Mouse (Mus musculus): ENCODE measurements around the gene Os9. TPM values are rescaled to one million over a fixed set of nuclear protein-coding genes. Genes with fewer than 3 reads are reported as not detected.

The Os9 gene
- total and polyA plus RNA-seq, 3 experiments: 42.4 to 60.4 TPM; not detected in 1

GRCm38 (mm10) chr10:127129431-127129830 is 8.5 kb upstream of the Os9 start:
- DNase-seq (ENCODE audit: low read depth, low spot score): peak; percentile 69
- H3K27ac ChIP-seq (ENCODE audit: control insufficient read depth, low read depth, low read length): no peak overlapping the region
- H3K79me2 ChIP-seq (ENCODE audit: control insufficient read depth, insufficient read depth, low read length, poor library complexity): no peaks in the 10 kb centered on the region; the same call in 1 of the 2 replicates
- TF ChIP-seq ETS1 (IDR thresholded peaks at IDR 0.05; ENCODE audit: low read depth, low read length): no peak
- no peak for TF ChIP-seq KAT2A (conservative IDR thresholded peaks at IDR 0.05; ENCODE audit: low read depth, low read length)
- peak; percentile 81; the same call in 1 of the 2 replicates for TF ChIP-seq MAFK (IDR thresholded peaks at IDR 0.05; ENCODE audit: borderline replicate concordance, low read depth, low read length)
- no peak overlapping the region for H3K9ac ChIP-seq (ENCODE audit: control insufficient read depth, low read depth, low read length, poor library complexity, severe bottlenecking)
- H3K4me3 ChIP-seq (ENCODE audit: control insufficient read depth in 1 of 2, insufficient read depth in 1 of 2, low read depth in 2 of 2, low read length in 2 of 2): no peak overlapping the region
- H3K9me3 ChIP-seq (replicated peaks; ENCODE audit: insufficient read depth, low read length): no peaks in the 10 kb centered on the region
- H3K4me1 ChIP-seq (ENCODE audit: control insufficient read depth in 1 of 2, insufficient read depth in 2 of 2, low read length in 2 of 2): peaks cover 7 to 34% of the 10 kb centered on the region in 2 experiments
- peaks cover 0 to 32% of the 10 kb centered on the region in 2 experiments; a peak in 2 of 4 replicates for H3K36me3 ChIP-seq (ENCODE audit: control insufficient read depth in 1 of 2, insufficient read depth in 2 of 2, low read length in 2 of 2)
- H3K27me3 ChIP-seq (ENCODE audit: control insufficient read depth in 1 of 2, insufficient read depth in 2 of 2, low read length in 2 of 2): no peaks in the 10 kb centered on the region

GRCm38 (mm10) chr10:127127711-127128279 is 6.9 kb upstream of the Os9 start:
- Histone ChIP-seq H3K27ac (ENCODE audit: control insufficient read depth, low read depth, low read length) (peak overlapping the region; percentile 93), H3K9me3 (replicated peaks; ENCODE audit: insufficient read depth, low read length) (no peaks in the 10 kb centered on the region), H3K36me3 (ENCODE audit: control insufficient read depth in 1 of 2, insufficient read depth in 2 of 2, low read length in 2 of 2) (peaks cover 0 to 32% of the 10 kb centered on the region in 2 experiments; a peak in 2 of 4 replicates), H3K4me3 (ENCODE audit: control insufficient read depth in 1 of 2, insufficient read depth in 1 of 2, low read depth in 2 of 2, low read length in 2 of 2) (peak overlapping the region; percentile 31 to 40), H3K4me1 (ENCODE audit: control insufficient read depth in 1 of 2, insufficient read depth in 2 of 2, low read length in 2 of 2) (peaks cover 7 to 35% of the 10 kb centered on the region in 2 experiments), H3K9ac (ENCODE audit: control insufficient read depth, low read depth, low read length, poor library complexity, severe bottlenecking) (peak overlapping the region; percentile 54), H3K79me2 (ENCODE audit: control insufficient read depth, insufficient read depth, low read length, poor library complexity) (no peaks in the 10 kb centered on the region; the same call in 1 of the 2 replicates), H3K27me3 (ENCODE audit: control insufficient read depth in 1 of 2, insufficient read depth in 2 of 2, low read length in 2 of 2) (no peaks in the 10 kb centered on the region)
- TF ChIP-seq MAX (IDR thresholded peaks at IDR 0.05; ENCODE audit: low read length) (peak; percentile 33), ZNF384 (IDR thresholded peaks at IDR 0.05; ENCODE audit: low read depth, low read length) (peak; percentile 98), TAL1 (IDR thresholded peaks at IDR 0.05; ENCODE audit: low read length) (no peak), HCFC1 (IDR thresholded peaks at IDR 0.05; ENCODE audit: low read depth, low read length) (peak; percentile 54; the same call in 1 of the 2 replicates), MYB (IDR thresholded peaks at IDR 0.05; ENCODE audit: low read depth, low read length) (peak; percentile 85), ETS1 (IDR thresholded peaks at IDR 0.05; ENCODE audit: low read depth, low read length) (peak; percentile 97), EP300 (IDR thresholded peaks at IDR 0.05; ENCODE audit: low read depth in 1 of 2, low read length in 2 of 2) (peak; percentile 91 to 92), NELFE (IDR thresholded peaks at IDR 0.05; ENCODE audit: low read depth, low read length) (0 out of 2 replicates have a peak, but pooled peaks have one; percentile 27), KAT2A (conservative IDR thresholded peaks at IDR 0.05; ENCODE audit: low read depth, low read length) (no peak), GABPA (IDR thresholded peaks at IDR 0.05; ENCODE audit: low read depth, low read length) (no peak), MAFK (IDR thresholded peaks at IDR 0.05; ENCODE audit: borderline replicate concordance, low read depth, low read length) (peak; percentile 32; the same call in 1 of the 2 replicates), NRF1 (IDR thresholded peaks at IDR 0.05; ENCODE audit: insufficient read depth, low read depth, low read length, poor library complexity, severe bottlenecking) (no peak), SIN3A (IDR thresholded peaks at IDR 0.05; ENCODE audit: low read length) (peak; percentile 87), POLR2AphosphoS5 (IDR thresholded peaks at IDR 0.05; ENCODE audit: borderline replicate concordance, low read depth, low read length) (no peak), CHD1 (IDR thresholded peaks at IDR 0.05; ENCODE audit: low read depth, low read length) (0 out of 2 replicates have a peak, but pooled peaks have one; percentile 6), SMC3 (IDR thresholded peaks at IDR 0.05; ENCODE audit: low read depth, low read length) (no peak), USF2 (IDR thresholded peaks at IDR 0.05; ENCODE audit: borderline replicate concordance in 1 of 2, insufficient read depth in 1 of 2, low read depth in 1 of 2, low read length in 2 of 2) (no peak), RCOR1 (IDR thresholded peaks at IDR 0.05; ENCODE audit: low read depth, low read length) (peak; percentile 62; the same call in 1 of the 2 replicates), TBP (IDR thresholded peaks at IDR 0.05; ENCODE audit: low read depth, low read length) (peak; percentile 61), ZC3H11A (IDR thresholded peaks at IDR 0.05; ENCODE audit: low read depth, low read length) (no peak), MYC (IDR thresholded peaks at IDR 0.05; ENCODE audit: low read depth, low read length) (peak; percentile 57; the same call in 1 of the 2 replicates), POLR2A (IDR thresholded peaks at IDR 0.05; ENCODE audit: control insufficient read depth in 1 of 2, insufficient read depth in 1 of 2, low read depth in 1 of 2, low read length in 2 of 2, poor library complexity in 1 of 2) (0 out of 4 replicates have a peak, but pooled peaks of 1 of the 2 experiments have one; percentile 23), ELF1 (IDR thresholded peaks at IDR 0.05; ENCODE audit: low read depth, low read length) (0 out of 2 replicates have a peak, but pooled peaks have one; percentile 21), TCF12 (IDR thresholded peaks at IDR 0.05; ENCODE audit: low read depth, low read length) (peak; percentile 84), CHD2 (IDR thresholded peaks at IDR 0.05; ENCODE audit: low read length) (no peak), MXI1 (IDR thresholded peaks at IDR 0.05; ENCODE audit: low read depth, low read length) (no peak), RAD21 (IDR thresholded peaks at IDR 0.05; ENCODE audit: low read depth, low read length) (no peak), GATA1 (IDR thresholded peaks at IDR 0.05; ENCODE audit: low read depth, low read length) (peak; percentile 91), MEF2A (IDR thresholded peaks at IDR 0.05; ENCODE audit: extremely low read depth, insufficient replicate concordance, low read depth, low read length, poor library complexity, severe bottlenecking) (peak; percentile 99)
- peak; percentile 77 for DNase-seq (ENCODE audit: low read depth, low spot score)

Measured in MEL (cell line).